Mouse (Mus musculus): ENCODE measurements around the gene Rimbp2.

DNA sequence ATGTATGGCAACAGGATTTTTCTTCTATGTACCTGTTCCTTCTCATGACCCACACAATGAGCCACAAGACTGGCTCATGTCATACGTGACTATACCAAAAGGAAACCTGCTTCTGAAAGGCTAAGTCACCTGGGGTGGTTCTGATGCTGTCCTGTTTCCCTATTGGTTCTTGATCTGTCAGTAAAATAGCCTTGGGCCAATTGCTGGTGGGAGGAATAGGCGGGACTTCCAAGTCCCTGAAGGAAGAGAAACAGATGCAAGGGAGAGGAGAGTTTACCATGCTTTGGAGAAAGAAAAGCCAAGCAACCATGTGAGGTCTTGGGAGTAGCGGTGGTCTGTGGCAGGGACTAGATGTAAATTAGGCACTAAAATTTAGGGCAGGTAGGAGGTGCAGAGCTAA lies 81.6 kb downstream of the Rimbp2 start:
- TF ChIP-seq FLI1 (IDR thresholded peaks at IDR 0.05; ENCODE audit: low read length) (no peak), GATA1 (IDR thresholded peaks at IDR 0.05; ENCODE audit: borderline replicate concordance, low read length) (no peak)
